Mouse (Mus musculus) lung, adult 2 months (tissue): ENCODE measurements at regions not wholly inside any gene's neighbourhood (a gene's known extent, or its start where the extent isn't known, plus 50 kb on each side); places are given as distances from the start of the nearest gene placed in this dataset.

Experiments
- CTCF ChIP-seq: fragments of 200-500 bp; IDR thresholded peaks from 2 replicates; pipeline ENCODE4 v1.5.1; 2011; ENCODE audit warnings: mild to moderate bottlenecking, low read length, control low read depth; ENCODE audit not compliant: insufficient read depth
- POLR2A ChIP-seq: fragments of 200-500 bp; IDR thresholded peaks from 2 replicates; pipeline ENCODE4 v1.6.1; 2011; ENCODE audit warnings: low read depth, mild to moderate bottlenecking, control low read depth, low read length, borderline replicate concordance; ENCODE audit errors: extremely low read depth

- TF ChIP-seq CTCF (no peak), POLR2A (no peak)
Measured at GRCm38 (mm10) chr11:64749976-64750375, 228.9 kb upstream of the Elac2 start.
